Mouse (Mus musculus): ENCODE data around the gene Olfr78. TPM values are rescaled to one million over a fixed set of nuclear protein-coding genes. Genes with fewer than 3 reads are reported as not detected.

Gene Olfr78
- polyA plus RNA-seq, 1 experiment from 2014 or later: 0.39 TPM

GRCm38 (mm10) chr7:102698461-102698860 lies 60.8 kb downstream of the Olfr78 start:
- no peak overlapping the region for H3K4me3 ChIP-seq (ENCODE audit: low read depth, low read length)
- ATAC-seq (replicated peaks; ENCODE audit: low FRiP score, low TSS enrichment, low read depth) (no peak), DNase-seq (ENCODE audit: low spot score) (no peak)
- H3K36me3 ChIP-seq (ENCODE audit: control insufficient read depth, insufficient read depth, low read length): no peaks in the 10 kb centered on the region
- no peak overlapping the region for H3K27ac ChIP-seq (ENCODE audit: low read depth)
- H3K27me3 ChIP-seq (replicated peaks; ENCODE audit: control insufficient read depth, insufficient read depth, low read length): no peaks in the 10 kb centered on the region
- H3K9ac ChIP-seq (ENCODE audit: low read length): no peak overlapping the region
- WGBS: 87% methylated on average over 7 of the region's 7 CpGs
- no peak overlapping the region for H3K4me2 ChIP-seq (ENCODE audit: low read length)
- no peaks in the 10 kb centered on the region for H3K9me3 ChIP-seq (ENCODE audit: control insufficient read depth, low read length)
- H3K4me1 ChIP-seq (replicated peaks; ENCODE audit: control insufficient read depth, insufficient read depth, low read length): no peaks in the 10 kb centered on the region

GRCm38 (mm10) chr7:102695358-102696125 lies 63.7 kb downstream of the Olfr78 start, which contains the start of gene Olfr557:
Gene Olfr557, plus strand, starts transcription at chr7:102695910.
- 75% methylated on average over 5 of the region's 5 CpGs for WGBS
- no peaks in the 10 kb centered on the region for H3K27me3 ChIP-seq (replicated peaks; ENCODE audit: control insufficient read depth, insufficient read depth, low read length)

More at GRCm38 (mm10) chr7:102695358-102696125, 63.7 kb downstream of the Olfr78 start, which contains the start of gene Olfr557:
- no peak within 1 kb of the TSS for H3K27ac ChIP-seq (ENCODE audit: low read depth)
- no peak within 1 kb of the TSS for H3K9ac ChIP-seq (ENCODE audit: low read length)
- no peak for DNase-seq (ENCODE audit: low spot score)
- H3K9me3 ChIP-seq (ENCODE audit: control insufficient read depth, low read length): no peaks in the 10 kb centered on the region
- H3K4me3 ChIP-seq (ENCODE audit: low read depth, low read length): no peak within 1 kb of the TSS
- no peaks in the 10 kb centered on the region for H3K36me3 ChIP-seq (ENCODE audit: control insufficient read depth, insufficient read depth, low read length)
- ATAC-seq (replicated peaks; ENCODE audit: low FRiP score, low TSS enrichment, low read depth): no peak
- no peak within 1 kb of the TSS for H3K4me2 ChIP-seq (ENCODE audit: low read length)
- H3K4me1 ChIP-seq (replicated peaks; ENCODE audit: control insufficient read depth, insufficient read depth, low read length): no peaks in the 10 kb centered on the region

Other genes starting within 250 kb of the Olfr78 start
- not detected in 2 replicates for gene Olfr547, start 224.7 kb downstream of the Olfr78 start, polyA plus RNA-seq (2014; fragmentation: Nextera tagmentation; extraction: Ambion mirVana)
- not detected in 2 replicates for gene Olfr548-ps1, start 218.6 kb downstream of the Olfr78 start, polyA plus RNA-seq (2014; fragmentation: Nextera tagmentation; extraction: Ambion mirVana)
- gene Olfr549, start 209.6 kb downstream of the Olfr78 start, polyA plus RNA-seq (2014; fragmentation: Nextera tagmentation; extraction: Ambion mirVana): not detected in 2 replicates
- gene Trim21, start 194.0 kb downstream of the Olfr78 start, polyA plus RNA-seq (2014; fragmentation: Nextera tagmentation; extraction: Ambion mirVana): 0.81 and 1.2 TPM in 2 replicates
- not detected in 2 replicates for gene Olfr550, start 188.0 kb downstream of the Olfr78 start, polyA plus RNA-seq (2014; fragmentation: Nextera tagmentation; extraction: Ambion mirVana)
- gene Olfr551, start 167.6 kb downstream of the Olfr78 start, polyA plus RNA-seq (2014; fragmentation: Nextera tagmentation; extraction: Ambion mirVana): not detected in 2 replicates
- gene Olfr552, start 161.7 kb downstream of the Olfr78 start, polyA plus RNA-seq (2014; fragmentation: Nextera tagmentation; extraction: Ambion mirVana): not detected in 2 replicates
- gene Olfr553, start 141.3 kb downstream of the Olfr78 start, polyA plus RNA-seq (2014; fragmentation: Nextera tagmentation; extraction: Ambion mirVana): not detected in 2 replicates
- not detected in 2 replicates for gene Olfr554, start 121.0 kb downstream of the Olfr78 start, polyA plus RNA-seq (2014; fragmentation: Nextera tagmentation; extraction: Ambion mirVana)
- gene Olfr555, start 100.6 kb downstream of the Olfr78 start, polyA plus RNA-seq (2014; fragmentation: Nextera tagmentation; extraction: Ambion mirVana): not detected in 2 replicates
- not detected in 2 replicates for gene Olfr556, start 94.6 kb downstream of the Olfr78 start, polyA plus RNA-seq (2014; fragmentation: Nextera tagmentation; extraction: Ambion mirVana)
- 13.5 and 14.2 TPM in 2 replicates for gene Trim68, start 72.1 kb downstream of the Olfr78 start, polyA plus RNA-seq (2014; fragmentation: Nextera tagmentation; extraction: Ambion mirVana)
- gene Olfr557, start 63.6 kb downstream of the Olfr78 start, polyA plus RNA-seq (2014; fragmentation: Nextera tagmentation; extraction: Ambion mirVana): not detected in 2 replicates
- gene Olfr558, start 57.3 kb downstream of the Olfr78 start, polyA plus RNA-seq (2014; fragmentation: Nextera tagmentation; extraction: Ambion mirVana): 0.11 TPM in 1 of 2 replicates, not detected in the other
- not detected in 2 replicates for gene Olfr33, start 40.4 kb downstream of the Olfr78 start, polyA plus RNA-seq (2014; fragmentation: Nextera tagmentation; extraction: Ambion mirVana)
- gene Olfr559, start 32.0 kb downstream of the Olfr78 start, polyA plus RNA-seq (2014; fragmentation: Nextera tagmentation; extraction: Ambion mirVana): not detected in 2 replicates
- gene Olfr560, start 105 bp downstream of the Olfr78 start, polyA plus RNA-seq (2014; fragmentation: Nextera tagmentation; extraction: Ambion mirVana): 0.15 TPM in 1 of 2 replicates, not detected in the other
- gene Olfr561, start 11.8 kb upstream of the Olfr78 start, polyA plus RNA-seq (2014; fragmentation: Nextera tagmentation; extraction: Ambion mirVana): not detected in 2 replicates
- not detected in 2 replicates for gene Olfr564, start 44.0 kb upstream of the Olfr78 start, polyA plus RNA-seq (2014; fragmentation: Nextera tagmentation; extraction: Ambion mirVana)
- not detected in 2 replicates for gene Olfr566, start 99.3 kb upstream of the Olfr78 start, polyA plus RNA-seq (2014; fragmentation: Nextera tagmentation; extraction: Ambion mirVana)
- not detected in 2 replicates for gene Olfr568, start 117.7 kb upstream of the Olfr78 start, polyA plus RNA-seq (2014; fragmentation: Nextera tagmentation; extraction: Ambion mirVana)
- gene Olfr569, start 131.4 kb upstream of the Olfr78 start, polyA plus RNA-seq (2014; fragmentation: Nextera tagmentation; extraction: Ambion mirVana): not detected in 2 replicates
- gene Olfr570, start 135.1 kb upstream of the Olfr78 start, polyA plus RNA-seq (2014; fragmentation: Nextera tagmentation; extraction: Ambion mirVana): not detected in 2 replicates
- not detected in 2 replicates for gene Olfr571, start 158.1 kb upstream of the Olfr78 start, polyA plus RNA-seq (2014; fragmentation: Nextera tagmentation; extraction: Ambion mirVana)
- gene Olfr572, start 164.9 kb upstream of the Olfr78 start, polyA plus RNA-seq (2014; fragmentation: Nextera tagmentation; extraction: Ambion mirVana): not detected in 2 replicates
- gene Olfr573-ps1, start 183.1 kb upstream of the Olfr78 start, polyA plus RNA-seq (2014; fragmentation: Nextera tagmentation; extraction: Ambion mirVana): not detected in 2 replicates
- not detected in 2 replicates for gene Olfr574, start 189.0 kb upstream of the Olfr78 start, polyA plus RNA-seq (2014; fragmentation: Nextera tagmentation; extraction: Ambion mirVana)
- gene Olfr575, start 199.3 kb upstream of the Olfr78 start, polyA plus RNA-seq (2014; fragmentation: Nextera tagmentation; extraction: Ambion mirVana): not detected in 2 replicates
- not detected in 2 replicates for gene Olfr576, start 203.2 kb upstream of the Olfr78 start, polyA plus RNA-seq (2014; fragmentation: Nextera tagmentation; extraction: Ambion mirVana)
- not detected in 2 replicates for gene Olfr577, start 216.5 kb upstream of the Olfr78 start, polyA plus RNA-seq (2014; fragmentation: Nextera tagmentation; extraction: Ambion mirVana)
- not detected in 2 replicates for gene Olfr578, start 229.9 kb upstream of the Olfr78 start, polyA plus RNA-seq (2014; fragmentation: Nextera tagmentation; extraction: Ambion mirVana)